Mouse (Mus musculus): ENCODE data around the gene Rgs10.

Gene Rgs10

DNA sequence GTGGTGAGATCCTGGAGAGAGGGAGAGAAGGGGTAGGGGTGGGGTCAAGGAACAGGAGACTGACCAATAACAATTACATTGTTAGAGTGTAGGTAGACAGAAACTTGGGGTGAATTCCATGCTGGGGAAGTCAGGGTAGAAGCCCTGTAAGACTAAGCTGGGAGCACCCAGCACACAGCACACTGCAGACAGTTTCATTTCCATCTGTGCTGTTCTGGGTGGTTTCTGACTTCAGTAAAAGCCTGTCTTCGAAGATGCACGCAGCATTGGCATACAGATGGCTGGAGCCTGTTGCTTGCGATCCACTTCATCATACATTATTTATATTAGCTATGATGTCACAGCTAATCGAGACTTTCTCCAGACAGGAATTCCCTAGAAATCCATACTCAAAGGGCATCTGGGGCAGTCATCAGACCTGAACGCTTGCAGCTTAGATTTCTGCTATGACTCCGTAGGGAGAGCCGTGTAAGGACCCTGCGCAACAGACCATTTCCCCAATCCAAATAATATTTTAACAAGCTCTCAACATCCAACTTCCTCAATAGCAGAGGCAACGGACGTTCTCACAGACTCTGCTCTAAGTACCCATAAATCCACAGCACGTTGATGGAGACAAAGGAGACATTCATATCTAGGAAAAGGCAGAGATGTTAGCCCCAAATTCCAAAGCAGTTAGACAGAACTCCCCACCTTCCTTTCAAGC, 7.7 kb downstream of the Rgs10 start:
- no peak for DNase-seq (ENCODE audit: low spot score in 2 of 2)

DNA sequence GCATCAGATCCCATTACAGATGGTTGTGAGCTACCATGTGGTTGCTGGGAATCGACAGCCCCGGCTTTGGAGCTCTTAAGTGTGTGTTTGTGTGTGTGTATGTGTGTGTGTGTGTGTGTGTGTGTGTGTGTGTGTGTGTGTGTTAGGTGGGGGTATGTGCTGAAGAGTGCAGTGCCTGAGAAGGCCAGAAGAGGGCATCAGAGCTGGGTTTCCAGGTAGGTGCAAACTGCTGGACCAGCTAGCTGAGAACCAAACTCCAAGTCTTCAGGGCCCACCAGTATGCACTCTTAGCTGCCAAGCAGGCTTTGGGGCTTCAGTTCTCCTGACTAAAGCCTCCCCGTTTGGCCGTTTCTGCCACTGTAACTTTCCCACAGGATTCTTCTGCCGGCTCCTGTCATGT, 10.3 kb downstream of the Rgs10 start:
- no peak for DNase-seq (ENCODE audit: low spot score in 2 of 2)

DNA sequence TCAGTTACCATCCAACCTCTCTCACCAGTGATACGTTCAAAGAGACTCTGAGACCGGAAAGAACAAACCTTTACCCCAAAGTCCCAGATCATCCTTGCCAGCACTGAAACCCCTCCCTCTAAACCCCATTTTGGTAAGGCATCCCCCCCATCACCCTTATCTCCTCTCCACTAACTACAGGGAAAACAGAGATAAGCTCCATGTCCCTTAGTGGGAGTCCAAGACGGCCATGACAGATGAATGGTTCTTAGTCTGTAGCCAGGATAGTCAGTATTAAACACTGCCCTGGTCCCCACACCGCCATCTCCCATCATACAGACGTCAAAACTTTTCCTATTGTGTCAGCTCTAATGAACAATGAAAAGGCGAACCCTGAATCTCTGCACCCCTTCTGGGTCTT, 14.6 kb downstream of the Rgs10 start:
- no peak for DNase-seq (ENCODE audit: low spot score in 2 of 2)

DNA sequence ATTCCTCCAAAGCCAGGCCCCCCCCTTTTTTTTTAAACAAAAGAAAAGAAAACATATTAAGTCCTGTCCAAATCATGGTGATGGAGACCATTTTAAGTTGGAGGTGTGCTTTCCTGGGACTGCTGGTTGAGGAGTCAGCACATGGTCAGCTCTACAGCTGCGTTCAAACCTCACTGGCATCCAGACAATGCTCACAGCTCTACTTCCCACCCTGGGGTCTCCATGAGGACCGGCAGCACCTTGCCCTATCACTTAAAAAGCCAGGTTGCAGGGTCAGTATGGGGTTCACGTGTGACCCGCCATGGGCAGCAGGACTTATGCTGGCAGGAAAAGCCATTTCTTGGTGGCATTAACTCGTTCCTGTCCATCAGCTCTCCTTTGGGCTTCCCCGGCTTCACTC, 15.0 kb downstream of the Rgs10 start:
- no peak for DNase-seq (ENCODE audit: low spot score in 2 of 2)

DNA sequence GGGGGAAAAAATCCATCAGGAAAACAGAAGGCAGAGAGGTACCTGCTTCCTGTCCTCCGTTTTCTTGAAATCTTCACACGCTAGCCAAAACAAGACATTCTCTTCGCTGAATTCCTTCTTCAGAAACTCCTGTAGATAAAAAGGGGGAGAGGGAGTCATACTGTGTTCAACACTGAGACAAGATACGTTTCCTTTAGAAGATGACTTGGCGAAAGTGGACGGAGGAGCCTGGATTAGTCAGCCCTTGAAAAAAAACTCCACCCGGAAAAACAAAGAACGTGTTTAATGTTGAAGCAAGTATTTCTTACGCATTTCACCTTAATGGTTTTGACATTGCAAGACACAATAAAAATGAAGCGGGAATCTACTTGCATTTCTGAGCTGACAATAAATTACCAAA, 15.4 kb downstream of the Rgs10 start:
- DNase-seq (ENCODE audit: low spot score in 2 of 2): no peak

DNA sequence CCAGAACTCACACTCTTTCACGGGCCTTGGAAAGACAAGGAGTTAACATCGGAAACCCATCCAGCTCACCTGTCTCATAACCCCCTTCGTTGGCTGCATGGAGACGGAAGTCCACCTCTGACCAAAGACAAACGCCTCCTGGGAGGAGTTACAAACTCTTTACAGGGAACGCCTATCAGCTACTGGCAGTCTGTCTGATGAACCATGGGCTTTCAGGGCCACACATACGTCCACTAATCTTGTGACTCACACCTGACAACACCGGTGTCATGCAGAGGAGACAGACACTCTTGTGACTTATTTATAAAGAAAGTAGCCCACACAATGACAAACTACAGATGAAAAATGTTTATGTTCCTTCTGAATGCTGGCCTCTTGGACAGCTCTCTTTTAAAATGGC, 16.0 kb downstream of the Rgs10 start:
- no peak for DNase-seq (ENCODE audit: low spot score in 2 of 2)

DNA sequence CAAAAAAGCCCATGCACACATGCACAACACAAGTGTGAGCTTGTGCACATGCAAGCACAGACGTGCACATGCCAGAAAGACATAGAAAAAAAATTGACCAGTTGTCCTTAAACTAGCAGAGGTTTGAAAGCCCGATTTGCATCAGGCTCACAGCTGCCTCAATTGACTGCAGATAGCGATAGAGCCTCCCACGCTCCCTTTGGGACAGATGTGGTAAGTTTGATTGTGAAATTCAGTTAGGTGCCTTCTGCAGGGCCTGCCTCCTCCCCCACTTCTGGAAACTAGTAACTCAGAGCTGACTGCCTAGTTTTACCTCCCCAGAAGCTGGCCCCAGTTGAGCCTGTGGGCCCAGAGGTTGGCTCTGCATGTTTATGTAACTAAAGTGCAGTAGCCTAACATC, 19.9 kb downstream of the Rgs10 start:
- no peak for DNase-seq (ENCODE audit: low spot score in 2 of 2)

DNA sequence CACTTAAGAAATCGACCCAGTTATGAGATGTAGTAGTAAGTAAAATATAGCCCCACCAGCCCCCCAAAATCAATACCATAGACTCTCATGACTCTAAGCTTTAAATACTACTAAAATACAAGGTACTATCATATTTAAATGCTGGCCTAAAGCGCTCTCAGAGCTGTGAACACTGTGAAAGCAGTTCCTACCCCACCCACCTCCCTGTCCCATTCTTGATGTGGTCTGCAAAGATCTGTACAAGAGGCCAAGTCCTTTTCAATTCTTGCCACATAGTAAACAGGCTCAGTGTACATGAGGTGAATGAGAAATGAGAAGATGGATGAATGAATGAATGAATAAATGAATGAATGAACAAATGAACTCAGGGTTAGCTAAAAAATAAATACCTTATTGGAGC, 21.5 kb downstream of the Rgs10 start:
- no peak for DNase-seq (ENCODE audit: low spot score in 2 of 2)

DNA sequence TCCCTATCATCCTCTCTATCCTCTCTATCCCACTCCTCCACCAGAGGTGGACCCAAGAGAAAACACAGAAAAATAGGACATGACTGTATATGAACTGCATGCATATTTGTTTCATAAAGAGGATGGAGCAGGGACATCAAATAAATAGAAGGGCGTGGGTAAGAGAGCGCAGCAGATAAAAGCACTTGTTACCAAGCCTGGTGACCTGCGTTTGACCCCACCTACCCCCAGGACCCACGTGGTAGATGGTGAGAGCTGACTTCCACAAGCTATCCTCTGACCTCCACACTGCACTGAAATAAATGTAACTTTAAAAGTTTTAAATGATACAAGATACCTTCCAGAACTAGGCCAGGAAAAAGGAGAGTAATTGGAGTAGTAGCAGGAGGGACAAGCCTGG, 24.8 kb downstream of the Rgs10 start:
- no peak for DNase-seq (ENCODE audit: low spot score in 2 of 2)

DNA sequence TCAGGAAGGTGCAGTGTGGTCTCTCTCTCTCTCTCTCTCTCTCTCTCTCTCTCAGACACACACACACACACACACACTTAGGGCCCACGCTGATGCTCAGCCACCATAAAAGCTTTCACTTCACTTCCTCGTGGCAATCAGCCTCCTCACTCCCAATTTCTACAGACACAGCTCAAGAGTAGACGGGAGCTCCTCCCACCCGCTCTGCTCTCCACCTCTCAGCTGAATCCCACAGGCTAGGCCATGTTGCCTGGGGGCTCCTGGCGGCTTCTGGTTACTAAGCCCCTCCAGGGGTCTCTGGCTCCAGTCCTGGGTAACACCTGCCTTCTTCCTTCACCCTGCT, 25.6 kb downstream of the Rgs10 start:
- DNase-seq (ENCODE audit: low spot score in 2 of 2): no peak

DNA sequence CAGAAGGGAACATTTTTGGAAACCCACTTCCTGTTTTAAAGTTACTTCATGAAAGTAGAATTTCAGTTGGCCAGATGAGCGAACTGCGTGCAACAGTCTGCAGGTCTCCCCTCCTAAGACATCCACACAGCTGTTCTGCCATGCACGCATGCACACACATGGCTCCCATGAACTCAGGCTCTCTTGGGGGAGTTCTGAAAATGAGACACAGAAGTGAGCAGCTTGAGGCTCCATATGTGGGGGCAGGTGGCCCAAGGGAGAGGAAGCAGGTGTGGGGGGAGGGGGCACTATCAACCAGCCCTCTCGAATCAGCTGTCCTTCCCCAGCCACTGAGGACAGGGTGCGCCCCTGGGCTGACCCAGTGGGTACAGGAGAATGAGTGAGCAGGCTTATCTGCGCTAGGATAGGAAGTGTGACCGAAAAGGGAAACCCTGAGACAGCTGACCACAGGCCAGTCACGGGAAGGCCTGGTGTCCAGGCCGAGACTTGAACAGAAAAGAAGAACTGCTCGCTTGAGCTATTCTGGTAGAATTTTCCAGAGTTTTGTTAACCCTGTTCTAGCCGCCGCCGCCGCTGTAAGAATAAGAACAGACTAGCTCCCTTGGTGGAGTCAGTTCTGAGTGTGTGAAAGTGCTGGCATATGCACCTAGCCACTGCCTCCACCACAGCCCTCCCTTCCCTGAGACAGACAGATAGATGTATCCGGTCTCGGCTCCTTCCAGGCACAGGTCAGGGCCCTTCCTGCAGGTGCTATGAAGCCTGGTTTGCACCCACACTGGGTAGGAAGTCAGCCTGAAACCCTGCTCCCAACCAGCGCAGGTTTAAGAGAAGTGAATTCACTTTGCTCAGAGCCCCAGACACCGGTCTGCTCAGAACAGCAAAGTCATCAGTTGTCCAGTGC, 26.2 kb downstream of the Rgs10 start:
- no peak for DNase-seq (ENCODE audit: low spot score in 2 of 2)

DNA sequence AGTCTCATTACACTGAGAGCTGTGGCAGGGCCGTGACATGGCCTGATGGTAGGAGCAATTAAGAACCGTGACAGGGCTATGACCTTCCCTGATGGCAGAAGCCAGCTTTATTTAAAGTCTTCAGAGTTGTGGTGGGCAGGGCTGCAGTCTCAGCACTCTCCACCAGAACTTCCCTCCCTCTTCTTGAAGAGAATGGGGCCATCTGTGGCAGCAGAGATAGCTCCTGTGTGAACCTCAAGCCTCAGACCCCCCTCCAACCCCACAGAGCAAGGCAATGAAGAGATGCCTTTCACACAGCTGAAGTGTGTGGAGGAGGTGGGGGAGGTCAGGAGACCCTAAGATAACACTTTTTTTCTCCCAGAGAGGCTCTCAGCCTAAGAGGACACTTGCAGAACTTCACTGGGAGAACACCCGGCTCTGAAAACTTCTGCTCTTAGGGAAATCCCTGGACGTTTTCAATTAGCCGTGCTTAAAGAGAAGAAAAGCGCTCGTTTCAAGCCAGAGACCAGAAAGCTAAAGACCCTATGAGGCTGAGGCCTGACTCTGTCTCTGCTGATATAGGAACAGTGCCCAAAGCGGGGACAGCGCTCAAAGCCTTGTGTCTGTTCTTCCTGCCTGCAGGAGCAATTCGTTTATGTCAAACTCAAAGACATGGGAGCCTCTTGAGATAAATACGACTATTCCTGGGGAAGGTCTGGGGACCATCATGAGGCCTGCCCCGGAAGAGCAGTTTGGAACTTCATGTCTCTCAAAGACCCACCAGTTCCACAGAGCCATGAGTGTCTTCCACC, 27.1 kb downstream of the Rgs10 start:
- DNase-seq (ENCODE audit: low spot score in 2 of 2): no peak

DNA sequence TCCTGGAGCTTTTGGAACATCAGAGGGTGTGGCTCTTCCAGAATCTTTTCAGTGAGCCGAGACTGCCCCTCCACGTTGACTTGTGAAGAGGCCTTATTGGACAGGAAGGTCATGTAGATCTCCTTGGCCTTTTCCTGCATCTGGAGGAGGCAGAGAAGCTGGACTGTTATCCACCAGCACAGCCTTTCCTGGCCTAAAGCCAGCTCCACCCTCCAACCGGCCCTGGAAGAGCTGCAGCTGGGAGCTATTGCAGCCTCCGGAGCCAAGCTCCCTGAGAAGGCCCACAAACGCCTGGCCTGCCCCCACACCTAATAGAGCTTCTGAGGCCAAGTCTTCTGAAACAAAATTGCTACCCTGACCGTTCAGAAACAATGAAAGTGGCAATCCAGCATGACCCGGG, 29.6 kb downstream of the Rgs10 start:
- DNase-seq (ENCODE audit: low spot score in 2 of 2): peak in 1 of 2 experiments; percentile 78

DNA sequence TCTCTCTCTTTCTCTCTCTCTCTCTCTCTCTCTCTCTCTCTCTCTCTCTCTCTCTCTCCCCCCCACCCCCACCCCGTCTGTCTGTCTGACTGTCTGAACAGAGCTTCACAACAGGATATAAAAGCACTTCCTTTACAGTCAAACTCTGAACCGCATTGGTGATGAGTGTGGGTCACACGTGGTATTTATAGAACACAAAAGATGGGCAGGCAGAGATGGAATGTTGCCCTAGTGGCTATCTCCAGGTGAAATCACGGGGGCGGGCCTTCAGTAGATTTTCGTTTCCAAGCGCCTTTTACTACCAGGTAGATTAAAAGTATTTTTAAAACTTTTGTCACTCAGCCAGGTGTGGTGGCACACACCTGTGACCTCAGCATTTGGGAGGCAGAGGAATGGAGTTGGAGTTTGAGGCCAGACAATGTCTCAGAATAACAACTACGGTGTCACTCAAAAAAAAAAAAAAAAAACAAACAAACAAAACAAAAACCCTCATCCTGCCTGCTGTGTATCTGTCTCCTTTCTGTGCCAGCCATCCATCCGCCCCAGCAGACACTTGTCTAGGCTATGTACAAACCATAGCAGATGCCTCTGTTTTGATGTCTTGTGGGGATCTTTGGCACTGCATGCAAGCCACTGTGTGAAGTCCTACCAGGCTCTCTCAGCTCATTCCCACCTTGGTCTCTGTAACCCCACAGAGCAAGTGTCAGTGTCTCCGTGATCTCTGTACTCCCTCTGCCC, 34.7 kb downstream of the Rgs10 start:
- DNase-seq (ENCODE audit: low spot score in 2 of 2): no peak

DNA sequence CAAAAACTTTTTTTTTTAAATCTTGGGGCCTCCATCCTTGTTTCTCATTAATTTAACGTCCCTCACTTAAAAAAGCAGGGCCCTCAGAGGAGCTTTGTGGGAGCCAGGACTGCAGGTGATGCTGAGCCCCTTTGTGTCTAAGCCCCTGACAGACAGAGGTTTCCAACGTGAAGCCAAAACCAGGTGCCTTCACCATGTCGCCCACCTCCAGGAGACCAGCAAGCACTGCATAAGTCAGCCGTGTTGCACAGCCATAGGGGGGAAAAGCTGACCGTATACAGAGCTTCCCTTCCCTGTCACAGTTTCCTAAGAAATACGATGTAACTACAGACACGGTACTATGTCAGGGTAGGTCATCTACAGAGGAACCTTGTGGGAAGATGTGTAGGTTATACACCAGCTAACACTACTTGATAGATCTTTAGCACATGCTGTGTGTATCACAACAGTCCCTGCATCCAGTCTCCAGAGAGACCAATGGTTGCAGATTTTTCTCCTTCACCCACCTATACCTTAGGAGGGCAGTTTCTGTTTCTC, 35.3 kb downstream of the Rgs10 start:
- no peak for DNase-seq (ENCODE audit: low spot score in 2 of 2)

DNA sequence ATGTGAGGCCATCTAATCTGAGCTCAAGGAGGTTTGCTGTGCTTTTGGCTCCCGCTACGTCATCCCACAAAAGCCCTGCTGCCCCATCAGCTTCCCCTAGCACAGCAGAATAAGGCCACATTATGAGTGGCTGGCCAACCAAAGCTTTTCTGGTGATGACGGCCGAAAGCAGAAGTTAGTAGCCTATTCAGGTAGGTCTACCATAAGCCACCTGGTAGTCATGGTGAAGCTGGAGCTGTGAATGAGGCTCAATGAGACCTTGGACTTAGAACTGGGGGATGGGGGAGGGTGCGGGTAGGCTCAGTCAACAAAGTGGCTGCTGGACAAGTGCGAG, 36.1 kb downstream of the Rgs10 start:
- no peak for DNase-seq (ENCODE audit: low spot score in 2 of 2)

DNA sequence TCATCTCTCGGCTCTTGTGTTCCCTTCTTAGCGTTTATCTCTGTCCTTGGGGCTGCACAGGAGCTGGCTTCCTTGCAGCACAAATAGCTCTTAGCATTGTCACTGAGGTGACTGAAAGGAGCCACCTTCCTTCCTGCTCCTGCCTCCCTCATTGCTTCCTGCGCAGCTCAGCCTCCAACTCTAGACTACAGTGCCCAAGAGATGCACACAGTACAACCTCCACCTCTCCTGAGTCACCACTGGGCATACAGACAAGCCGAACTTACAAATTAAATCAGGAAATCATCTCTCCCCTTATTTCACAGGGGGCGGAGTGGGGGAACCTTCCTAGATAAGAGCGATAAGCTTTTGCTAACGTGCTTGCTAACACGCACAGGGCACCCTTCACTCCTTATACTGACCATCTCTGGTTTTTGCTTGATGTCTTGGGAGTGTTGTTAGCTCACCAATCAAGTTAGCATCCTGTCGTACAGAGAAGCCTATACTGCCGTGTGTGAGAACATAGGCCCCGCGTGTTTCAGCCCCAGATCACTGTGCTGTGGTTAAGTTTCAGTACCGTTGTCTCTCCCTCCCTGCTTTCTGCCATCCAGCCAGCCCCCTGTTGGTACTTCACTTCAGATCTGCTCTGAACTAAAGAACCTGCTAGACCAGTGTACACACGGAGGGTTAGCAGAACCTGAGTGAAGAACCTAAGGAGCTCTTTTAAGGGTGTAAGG, 36.6 kb downstream of the Rgs10 start:
- DNase-seq (ENCODE audit: low spot score in 2 of 2): no peak

DNA sequence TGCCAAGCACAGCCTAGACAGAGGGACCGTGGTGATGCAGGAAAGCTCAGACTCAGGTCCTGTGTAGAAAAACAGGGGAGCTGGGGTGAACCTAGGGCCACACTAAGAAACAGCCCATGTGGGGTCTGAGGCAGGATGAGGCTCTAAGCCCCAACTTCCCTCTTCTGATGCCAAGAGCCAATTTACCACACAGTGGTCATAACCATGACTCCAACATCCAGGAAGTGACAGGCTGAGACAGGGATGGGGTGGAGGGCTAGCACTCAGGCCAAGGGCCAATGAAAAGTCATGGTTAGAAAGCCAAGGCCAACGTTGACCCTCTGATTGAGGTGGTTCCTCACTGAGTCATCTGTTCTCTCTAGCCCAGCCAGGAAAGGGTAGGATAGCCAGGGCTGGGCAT, 37.6 kb downstream of the Rgs10 start:
- DNase-seq (ENCODE audit: low spot score in 2 of 2): no peak

DNA sequence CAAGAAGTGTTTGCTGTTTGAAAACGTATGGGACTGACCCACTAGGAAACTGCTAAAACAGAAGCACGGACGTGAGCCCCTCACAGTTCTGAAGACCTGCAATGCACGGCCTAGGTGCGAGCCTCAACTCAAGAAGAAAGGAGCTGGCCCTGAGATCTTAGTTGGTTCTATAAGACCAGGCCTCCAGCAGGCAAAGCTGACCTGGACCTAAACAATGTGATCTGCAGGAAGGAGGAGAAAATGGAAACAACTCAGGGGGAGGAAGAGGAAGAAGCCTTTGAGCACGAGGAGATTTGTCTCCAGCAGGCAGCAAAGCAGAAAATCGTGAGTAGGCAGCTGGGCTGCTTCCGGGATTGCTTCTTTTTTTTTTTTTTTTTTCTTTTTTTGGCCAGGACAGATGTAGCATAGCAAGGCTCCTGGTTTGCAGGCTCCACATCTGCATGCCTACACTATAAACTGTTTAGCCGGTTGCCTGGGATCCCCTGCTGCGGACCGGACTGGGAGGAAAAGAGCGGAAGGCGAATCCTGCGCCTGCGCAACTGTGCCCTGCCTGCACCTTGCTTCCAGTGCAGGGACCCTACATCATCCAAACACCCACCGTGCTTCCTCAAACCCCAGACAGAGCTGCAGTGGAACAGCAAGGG, 39.3 kb downstream of the Rgs10 start:
- DNase-seq (ENCODE audit: low spot score in 2 of 2): no peak

DNA sequence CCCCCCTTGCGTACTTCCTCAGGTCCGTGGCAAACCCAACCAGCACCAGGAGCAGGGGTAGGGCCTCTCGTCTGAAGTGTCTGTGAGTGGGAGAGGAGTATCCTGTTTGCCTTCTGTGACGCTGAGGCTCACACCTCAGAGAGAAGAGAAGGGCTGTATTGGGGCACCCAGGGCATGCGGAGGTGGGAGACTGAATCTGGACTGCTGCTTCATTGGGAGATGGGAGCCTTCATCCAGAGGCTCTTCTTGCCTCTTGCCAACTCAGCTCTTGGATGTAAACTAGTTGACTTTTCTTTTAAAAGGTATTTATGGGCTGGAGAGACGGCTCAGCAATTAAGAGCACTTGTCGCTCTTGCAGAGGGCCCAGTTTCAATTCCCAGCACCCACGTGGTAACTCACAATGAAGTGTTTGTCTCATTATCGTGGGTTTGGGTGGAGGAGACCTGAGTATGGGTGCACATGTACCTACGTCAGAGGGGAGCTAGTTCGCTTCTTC, 42.3 kb downstream of the Rgs10 start:
- DNase-seq (ENCODE audit: low spot score in 2 of 2): no peak
